Mouse (Mus musculus) liver, embryonic 16.5 days (tissue): ENCODE measurements around the gene Tmem104. TPM values are rescaled to one million over a fixed set of nuclear protein-coding genes. Genes with fewer than 3 reads are reported as not detected.
A peak's percentile ranks its signal among the peaks of the same experiment; 100 is the strongest.

Experiments
- ATAC-seq: fragments of 200-750 bp; cut with Nextera tagmentation; 2 replicates; pipeline ENCODE4 v1.8.0; 2017; ENCODE audit warnings: low read depth, mild to moderate bottlenecking, moderate number of reproducible peaks, moderate library complexity
- H3K27ac ChIP-seq: fragments of 300-500 bp; sonication (generic); 2 replicates; pipeline ENCODE4 v1.5.1; 2014; ENCODE audit warnings: mild to moderate bottlenecking, low read length
- H3K27me3 ChIP-seq: fragments of 300-500 bp; sonication (generic); 2 replicates; pipeline ENCODE4 v1.6.1; 2014; ENCODE audit warnings: low read depth, low read length, mixed read lengths; ENCODE audit not compliant: control insufficient read depth, insufficient read depth
- H3K36me3 ChIP-seq: fragments of 300-500 bp; sonication (generic); 2 replicates; pipeline ENCODE4 v1.6.1; 2014; ENCODE audit warnings: mild to moderate bottlenecking; ENCODE audit not compliant: control insufficient read depth, insufficient read depth
- H3K4me1 ChIP-seq: fragments of 300-500 bp; sonication (generic); 2 replicates; pipeline ENCODE4 v1.6.1; 2014; ENCODE audit warnings: low read depth, low read length, mixed read lengths; ENCODE audit not compliant: control insufficient read depth
- H3K4me2 ChIP-seq: fragments of 300-500 bp; sonication (generic); 2 replicates; pipeline ENCODE4 v1.6.1; 2014; ENCODE audit warnings: low read depth, low read length, mixed read lengths
- H3K4me3 ChIP-seq: fragments of 300-500 bp; sonication (generic); 2 replicates; pipeline ENCODE4 v1.5.1; 2014; ENCODE audit warnings: low read depth, mild to moderate bottlenecking, low read length
- H3K9ac ChIP-seq: fragments of 300-500 bp; sonication (generic); 2 replicates; pipeline ENCODE4 v1.6.1; 2014; ENCODE audit warnings: low read depth, low read length
- H3K9me3 ChIP-seq: fragments of 300-500 bp; sonication (generic); replicated peaks from 2 replicates; pipeline ENCODE4 v1.6.1; 2016; ENCODE audit warnings: low read length; ENCODE audit not compliant: control insufficient read depth
- WGBS: fragments of 180-500 bp; shearing (Covaris S2); extraction: QIAGEN DNeasy Blood & Tissue Kit; methylation state at CpG from one replicate; pipeline ENCODE4 v1.1.7; 2014; ENCODE audit not compliant: insufficient replicate concordance; 5-methylcytosine and 5-hydroxymethylcytosine counted together
- polyA plus RNA-seq: library from polyadenylated mRNA; unstranded; fragments of >200 nt; fragmentation: Nextera tagmentation; extraction: Ambion mirVana; gene quantifications from 2 replicates; pipeline ENCODE4 v1.2.1, GENCODE M21; 2015

Gene Tmem104
- polyA plus RNA-seq, 1 experiment from 2014 or later, result 6.4 TPM

DNA sequence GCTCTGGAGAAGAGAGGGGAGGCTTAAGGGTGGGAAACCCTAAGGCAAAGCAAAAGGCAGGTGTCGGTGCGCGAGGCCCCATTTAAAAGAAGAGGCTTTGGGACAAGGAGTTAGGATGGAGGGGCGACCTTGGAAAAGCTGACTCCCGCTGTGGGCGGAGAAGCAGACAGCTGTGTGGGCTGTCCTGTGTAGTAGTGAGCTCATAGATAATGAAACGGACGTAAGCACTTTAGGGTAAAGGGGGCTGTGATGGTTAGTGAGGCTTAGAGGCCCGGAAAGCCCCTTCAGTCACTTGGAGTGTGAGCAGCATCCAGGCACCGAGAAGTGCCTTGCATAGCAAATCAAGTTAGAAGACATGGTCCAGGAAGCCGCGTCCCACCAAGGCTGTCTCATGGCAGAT lies 406 bp downstream of the Tmem104 start, which contains the start of gene Nat9:
Nat9 (minus strand) TSS at position 167 of the 400 bp plus-strand sequence.
- Histone ChIP-seq H3K9me3 (no peaks in the 10 kb centered on the region), H3K4me3 (peak within 1 kb of the TSS; percentile 69), H3K27ac (peak within 1 kb of the TSS; percentile 76), H3K9ac (peak within 1 kb of the TSS; percentile 67), H3K4me2 (peak within 1 kb of the TSS; percentile 82), H3K36me3 (no peaks in the 10 kb centered on the region), H3K4me1 (peaks cover 29% of the 10 kb centered on the region), H3K27me3 (no peaks in the 10 kb centered on the region)
- WGBS, result 6% methylated on average over 12 of the region's 12 CpGs
- no peak for ATAC-seq

DNA sequence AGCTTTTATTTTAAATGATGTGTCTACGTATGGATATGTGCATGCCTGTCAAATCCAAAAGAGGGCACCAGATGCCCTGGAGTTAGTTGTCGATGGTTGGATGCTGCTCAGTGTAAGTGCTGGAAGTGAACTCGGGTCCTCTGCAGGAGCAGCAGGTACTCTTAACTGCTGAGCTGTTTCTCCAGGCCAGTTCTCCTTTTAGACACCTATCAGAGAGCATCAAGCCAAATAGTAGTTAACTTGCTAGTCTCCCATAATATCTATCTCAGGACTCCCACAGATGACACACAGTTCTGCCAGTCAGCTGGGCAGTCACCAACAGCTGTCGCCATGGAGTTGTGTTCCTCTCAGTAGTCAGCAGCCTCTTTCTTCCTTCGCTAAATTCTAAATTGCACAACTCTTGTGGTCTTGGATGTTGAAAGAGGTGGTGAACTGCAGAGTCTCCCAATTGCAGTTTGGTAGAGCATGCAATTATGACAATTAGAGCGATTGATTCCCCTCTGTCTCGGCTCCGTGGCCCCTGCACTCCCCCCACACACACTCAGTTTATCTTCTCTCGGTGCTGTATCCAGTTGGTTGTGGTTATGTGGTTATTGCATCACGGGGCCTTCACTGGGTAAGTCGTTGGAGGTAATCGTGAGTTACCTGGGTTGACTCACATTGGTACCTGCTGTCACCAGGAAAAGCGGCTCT lies 1.4 kb downstream of the Tmem104 start:
- Histone ChIP-seq H3K27me3 (no peaks in the 10 kb centered on the region), H3K4me2 (peak overlapping the region; percentile 82; the same call in 1 of the 2 replicates), H3K9ac (no peak overlapping the region), H3K4me3 (no peak overlapping the region), H3K36me3 (no peaks in the 10 kb centered on the region), H3K9me3 (no peaks in the 10 kb centered on the region), H3K27ac (peak overlapping the region; percentile 43), H3K4me1 (peaks cover 29% of the 10 kb centered on the region)
- 28% methylated on average over 13 of the region's 13 CpGs for WGBS
- ATAC-seq, result no peak

DNA sequence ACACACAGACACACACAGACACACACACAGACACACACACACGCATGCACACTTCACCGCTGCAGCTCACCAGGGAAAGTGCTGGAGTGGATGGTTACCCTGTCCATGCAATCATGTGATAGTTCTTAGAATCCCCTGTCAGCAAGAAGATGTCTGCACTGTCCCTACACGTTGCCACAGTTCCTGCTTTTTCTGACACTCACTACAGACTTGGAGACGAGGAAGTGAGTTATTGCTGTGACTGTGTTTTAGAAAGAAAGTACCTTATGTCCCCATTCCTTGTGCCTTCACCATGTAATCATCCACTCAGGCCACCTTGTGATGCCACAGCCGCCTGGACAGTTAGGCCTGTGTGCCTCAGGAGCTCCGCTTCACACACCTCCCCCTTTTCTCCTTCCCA lies 2.0 kb downstream of the Tmem104 start:
- WGBS, result 62% methylated on average over 6 of the region's 6 CpGs
- H3K4me1 ChIP-seq, result peaks cover 30% of the 10 kb centered on the region

DNA sequence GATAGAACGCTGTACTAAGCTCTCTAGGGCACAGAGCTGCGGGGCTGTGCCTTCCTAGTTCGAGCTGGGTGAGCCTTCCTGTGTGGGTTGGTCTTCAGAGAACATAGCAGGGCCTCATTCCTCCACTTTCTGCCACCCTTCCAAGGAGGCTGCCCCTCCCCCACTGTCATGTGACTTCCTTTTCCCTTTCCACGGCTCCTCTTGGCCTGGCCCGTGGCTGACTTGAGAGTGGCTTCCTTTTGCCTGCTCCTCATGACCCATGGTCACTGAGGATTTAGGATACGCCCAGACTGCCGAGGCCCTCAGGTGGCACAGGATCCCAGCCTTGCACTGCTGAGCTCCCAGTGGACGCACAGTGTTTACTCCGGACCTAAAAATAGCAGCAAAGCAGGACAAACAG lies 4.9 kb downstream of the Tmem104 start:
- ATAC-seq, result no peak
- H3K36me3 ChIP-seq, result no peaks in the 10 kb centered on the region
- H3K4me3 ChIP-seq, result no peak overlapping the region
- no peak overlapping the region for H3K4me2 ChIP-seq
- H3K9ac ChIP-seq, result no peak overlapping the region
- no peaks in the 10 kb centered on the region for H3K9me3 ChIP-seq
- WGBS, result 18% methylated on average over 9 of the region's 9 CpGs
- peaks cover 25% of the 10 kb centered on the region for H3K4me1 ChIP-seq
- H3K27me3 ChIP-seq, result no peaks in the 10 kb centered on the region
- H3K27ac ChIP-seq, result 0 out of 2 replicates have a peak overlapping the region, but pooled peaks have one; percentile 39

More for the DNA sequence above, 2.0 kb downstream of the Tmem104 start:
- no peak for ATAC-seq
- Histone ChIP-seq H3K27ac (peak overlapping the region; percentile 55), H3K9ac (no peak overlapping the region), H3K27me3 (no peaks in the 10 kb centered on the region), H3K4me2 (peak overlapping the region; percentile 30; the same call in 1 of the 2 replicates), H3K36me3 (no peaks in the 10 kb centered on the region), H3K4me3 (no peak overlapping the region), H3K9me3 (no peaks in the 10 kb centered on the region)

DNA sequence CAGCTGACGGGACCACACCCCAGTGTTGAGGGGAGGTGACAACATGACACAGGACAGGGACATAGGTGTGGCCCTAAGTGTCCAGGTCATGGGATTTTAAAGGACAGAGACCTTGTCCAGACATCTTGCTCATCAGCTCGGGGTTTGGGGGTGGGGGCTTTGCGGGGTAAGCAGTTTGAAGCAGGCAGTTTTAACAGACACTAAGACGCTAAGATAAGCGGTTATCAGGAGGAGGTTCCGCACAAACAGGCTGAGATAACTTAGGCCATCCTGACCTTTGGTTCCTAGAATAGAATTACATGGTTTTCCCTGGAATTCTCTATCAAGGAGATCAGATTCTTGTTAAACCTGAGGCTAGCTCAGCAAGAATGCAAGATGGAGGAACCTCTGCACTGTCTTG lies 7.4 kb downstream of the Tmem104 start:
- no peak overlapping the region for H3K27ac ChIP-seq
- H3K4me3 ChIP-seq, result no peak overlapping the region
- ATAC-seq, result no peak
- H3K9ac ChIP-seq, result no peak overlapping the region
- peaks cover 18% of the 10 kb centered on the region for H3K4me1 ChIP-seq
- no peaks in the 10 kb centered on the region for H3K27me3 ChIP-seq
- no peaks in the 10 kb centered on the region for H3K36me3 ChIP-seq
- 27% methylated on average over 6 of the region's 6 CpGs for WGBS
- H3K4me2 ChIP-seq, result no peak overlapping the region
- no peaks in the 10 kb centered on the region for H3K9me3 ChIP-seq

DNA sequence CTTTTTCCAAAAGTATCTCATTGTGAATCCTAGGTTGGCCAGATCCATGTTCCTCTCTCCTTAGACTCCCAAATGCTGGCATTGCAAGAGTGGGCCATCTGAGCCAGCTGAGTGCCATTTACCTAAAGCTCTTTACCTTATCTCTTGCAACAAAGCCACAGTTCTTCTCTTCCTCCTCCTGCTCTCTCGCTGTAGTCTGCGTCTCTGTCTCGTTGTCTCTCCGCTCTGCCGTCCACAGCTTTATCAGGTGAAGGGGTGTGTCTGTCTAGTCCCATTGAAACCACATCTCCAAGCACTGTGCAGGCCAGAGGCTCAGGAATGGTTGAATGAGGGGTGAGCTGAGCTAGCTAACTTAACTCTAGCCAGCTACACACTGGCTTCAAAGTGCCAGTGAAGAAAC lies 8.6 kb downstream of the Tmem104 start:
- Histone ChIP-seq H3K4me2 (no peak overlapping the region), H3K27me3 (no peaks in the 10 kb centered on the region), H3K9me3 (no peaks in the 10 kb centered on the region), H3K4me3 (no peak overlapping the region), H3K27ac (no peak overlapping the region), H3K36me3 (no peaks in the 10 kb centered on the region), H3K9ac (no peak overlapping the region), H3K4me1 (peaks cover 18% of the 10 kb centered on the region)
- no peak for ATAC-seq
- WGBS, result 18% methylated on average over 5 of the region's 5 CpGs

DNA sequence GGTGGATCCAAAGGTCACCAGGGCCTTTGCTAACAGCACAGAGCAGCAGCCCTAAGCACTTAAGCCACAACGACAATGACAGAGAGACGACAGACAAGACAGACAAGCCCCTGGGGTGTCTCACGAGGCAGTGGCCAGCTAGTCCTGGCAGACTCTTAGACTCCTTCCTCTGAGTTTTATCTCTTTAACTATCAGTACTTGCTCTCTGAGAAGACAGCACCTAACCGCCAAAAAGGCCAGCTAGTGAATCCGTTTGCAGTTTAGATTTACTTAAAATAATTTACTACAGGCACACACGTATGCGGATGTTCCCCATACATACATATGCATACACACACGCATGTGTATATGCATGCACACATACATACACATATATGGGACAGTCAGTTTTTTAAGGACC lies 10.3 kb downstream of the Tmem104 start:
- Histone ChIP-seq H3K36me3 (no peaks in the 10 kb centered on the region), H3K27me3 (no peaks in the 10 kb centered on the region), H3K4me3 (no peak overlapping the region), H3K4me2 (no peak overlapping the region), H3K9me3 (no peaks in the 10 kb centered on the region), H3K4me1 (peaks cover 12% of the 10 kb centered on the region), H3K27ac (no peak overlapping the region), H3K9ac (no peak overlapping the region)
- ATAC-seq, result no peak
- 70% methylated on average over 8 of the region's 8 CpGs for WGBS

DNA sequence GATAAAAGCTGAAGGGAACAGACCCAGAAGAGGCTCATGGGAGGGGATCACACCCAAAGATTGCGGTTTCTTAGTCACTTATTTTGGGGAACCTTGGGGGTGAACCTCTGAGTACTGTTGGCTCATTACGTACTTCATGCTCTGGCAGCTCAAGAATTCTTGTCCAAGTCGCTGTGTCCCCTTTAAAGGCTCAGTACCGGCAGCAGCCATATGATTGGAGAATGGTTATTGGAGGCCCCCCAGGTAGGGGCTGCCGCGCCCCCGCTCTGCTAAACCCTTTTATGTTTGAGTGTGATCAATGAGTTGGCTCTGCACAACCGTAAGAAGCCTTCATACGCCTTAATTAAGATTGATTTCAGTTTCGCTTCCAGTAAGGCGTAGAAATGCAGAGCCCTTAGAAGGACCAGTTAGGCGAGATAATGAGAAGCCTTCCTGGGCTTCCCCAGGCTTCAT lies 11.7 kb downstream of the Tmem104 start:
- Histone ChIP-seq H3K27ac (no peak overlapping the region), H3K9me3 (no peaks in the 10 kb centered on the region), H3K4me3 (no peak overlapping the region), H3K4me2 (no peak overlapping the region), H3K27me3 (no peaks in the 10 kb centered on the region), H3K4me1 (peaks cover 12% of the 10 kb centered on the region), H3K9ac (no peak overlapping the region), H3K36me3 (no peaks in the 10 kb centered on the region)
- 71% methylated on average over 12 of the region's 12 CpGs for WGBS
- no peak for ATAC-seq

DNA sequence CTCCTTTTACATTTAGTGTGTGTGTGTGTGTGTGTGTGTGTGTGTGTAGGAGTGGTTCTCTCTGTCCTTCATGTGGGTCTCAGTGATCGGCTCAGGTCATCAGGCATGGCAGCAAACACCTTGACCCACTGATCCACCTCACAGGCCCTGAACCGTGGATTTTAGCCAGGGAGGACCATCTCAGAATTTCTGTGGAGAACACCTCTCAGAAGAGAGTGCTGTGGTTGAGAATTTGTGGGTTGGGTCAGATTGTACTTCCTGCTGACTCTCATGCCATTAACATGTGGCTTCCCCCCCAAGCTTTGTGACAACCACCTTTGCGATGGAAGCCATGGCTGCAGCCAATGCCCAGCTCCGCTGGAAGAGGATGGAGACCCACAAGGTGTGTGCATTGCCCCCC lies 13.2 kb downstream of the Tmem104 start:
- Histone ChIP-seq H3K27ac (no peak overlapping the region), H3K4me3 (no peak overlapping the region), H3K4me1 (no peaks in the 10 kb centered on the region; the same call in 1 of the 2 replicates), H3K4me2 (no peak overlapping the region), H3K27me3 (no peaks in the 10 kb centered on the region), H3K9me3 (no peaks in the 10 kb centered on the region), H3K9ac (no peak overlapping the region), H3K36me3 (no peaks in the 10 kb centered on the region)
- whole genome bisulfite sequencing, result 73% methylated on average over 4 of the region's 4 CpGs
- no peak for ATAC-seq
